Mouse (Mus musculus) lung, adult 2 months (tissue): ENCODE data around the gene Fam124a. TPM values are rescaled to one million over a fixed set of nuclear protein-coding genes. Genes with fewer than 3 reads are reported as not detected.

Source experiments
- DNase-seq: peaks from one replicate; pipeline ENCODE4 v3.0.0; 2022
- H3K4me1 ChIP-seq: fragments of 200-500 bp; 2 replicates; pipeline ENCODE4 v1.6.1; 2011; ENCODE audit warnings: low read length; ENCODE audit not compliant: control insufficient read depth, insufficient read depth
- H3K4me3 ChIP-seq: fragments of 200-500 bp; replicated peaks from 2 replicates; pipeline ENCODE3; 2011; ENCODE audit warnings: low read depth, mild to moderate bottlenecking, control low read depth, low read length; ENCODE audit errors: extremely low read depth
- CTCF ChIP-seq: fragments of 200-500 bp; IDR thresholded peaks from 2 replicates; pipeline ENCODE4 v1.5.1; 2011; ENCODE audit warnings: mild to moderate bottlenecking, low read length, control low read depth; ENCODE audit not compliant: insufficient read depth
- POLR2A ChIP-seq: fragments of 200-500 bp; IDR thresholded peaks from 2 replicates; pipeline ENCODE4 v1.6.1; 2011; ENCODE audit warnings: low read depth, mild to moderate bottlenecking, control low read depth, low read length, borderline replicate concordance; ENCODE audit errors: extremely low read depth
- WGBS: fragments of 180-500 bp; shearing (Covaris S2); methylation state at CpG from one replicate; pipeline ENCODE4 v1.1.7; 2018; 5-methylcytosine and 5-hydroxymethylcytosine counted together
- polyA plus RNA-seq: library from polyadenylated mRNA; depleted of rRNA; stranded (reverse); fragments of >200 nt; gene quantifications from 2 replicates; pipeline ENCODE4 v1.2.3, GENCODE M21; 2012

The Fam124a gene
- polyA plus RNA-seq, 1 experiment, result 14.6 TPM

GRCm38 (mm10) chr14:62570299-62570698 lies 14.8 kb downstream of the Fam124a start:
- WGBS, result 36% methylated on average over 4 of the region's 4 CpGs
- Histone ChIP-seq H3K4me1 (no peaks in the 10 kb centered on the region), H3K4me3 (no peak overlapping the region)
- TF ChIP-seq CTCF, result no peak
- DNase-seq, result no peak

DNA sequence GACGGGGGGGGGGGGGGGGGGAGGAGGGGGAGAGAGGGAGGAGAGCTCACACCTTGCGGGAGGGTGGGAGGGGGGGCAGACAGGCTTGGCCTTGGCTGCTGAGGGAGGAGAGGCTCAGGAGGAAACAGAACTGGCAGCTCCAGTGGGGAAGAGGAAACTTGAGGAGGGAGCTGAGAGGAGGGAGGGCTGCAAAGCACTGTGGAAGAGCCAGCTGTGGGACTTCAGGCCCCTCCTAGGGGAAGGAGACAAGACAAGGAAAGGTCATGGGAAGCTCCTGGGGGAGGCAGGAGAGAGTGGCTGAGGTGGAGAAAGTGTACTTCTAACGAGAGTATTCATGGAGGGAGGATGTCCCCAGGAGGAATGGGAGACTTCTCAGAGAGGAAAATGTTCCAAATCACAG lies 17.9 kb downstream of the Fam124a start:
- 3% methylated on average over 2 of the region's 3 CpGs for WGBS
- Histone ChIP-seq H3K4me3 (no peak overlapping the region), H3K4me1 (no peaks in the 10 kb centered on the region)
- TF ChIP-seq CTCF (no peak), POLR2A (no peak)
- DNase-seq, result no peak

DNA sequence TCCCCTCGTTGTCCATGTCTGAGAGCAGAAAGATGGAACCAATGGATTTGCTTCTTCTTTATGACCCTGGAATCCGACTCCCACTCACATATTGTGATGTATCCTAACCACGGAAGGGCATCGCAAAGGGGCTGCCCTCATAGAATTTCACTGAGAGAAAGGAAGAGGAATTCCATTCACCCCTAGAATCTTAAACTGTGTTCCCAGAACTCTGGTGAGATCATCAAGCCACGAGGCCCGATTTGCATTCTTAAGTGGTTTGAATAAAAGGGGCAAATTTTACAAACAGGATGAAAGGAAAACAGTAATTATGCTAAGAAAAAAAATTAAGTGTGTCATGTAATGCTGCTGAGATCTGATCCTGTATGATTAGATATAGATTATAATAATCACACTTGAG lies 19.4 kb downstream of the Fam124a start:
- TF ChIP-seq POLR2A (no peak), CTCF (no peak)
- Histone ChIP-seq H3K4me1 (no peaks in the 10 kb centered on the region), H3K4me3 (no peak overlapping the region)
- no peak for DNase-seq
- WGBS, result 78% methylated on average over 6 of the region's 6 CpGs

DNA sequence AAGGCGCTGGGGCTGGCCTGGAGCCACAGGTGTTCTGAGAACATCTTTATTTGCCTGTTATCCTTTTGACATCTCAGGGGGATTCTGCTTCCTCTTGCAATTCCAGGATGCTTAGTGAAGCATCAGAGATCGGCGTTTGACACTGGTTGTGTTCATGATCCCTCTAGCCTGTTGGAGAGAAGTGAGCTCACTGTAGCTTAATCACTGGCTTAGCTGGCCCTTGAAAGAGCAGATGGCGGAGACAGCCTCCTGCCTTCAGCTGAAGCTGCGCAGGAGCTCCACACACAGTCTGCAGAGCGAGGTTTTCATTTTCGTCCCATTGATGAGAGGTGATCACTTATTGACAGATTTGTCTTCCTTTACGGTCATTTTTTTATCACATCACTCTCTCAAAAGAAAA lies 20.3 kb downstream of the Fam124a start:
- WGBS, result 86% methylated on average over 8 of the region's 8 CpGs
- no peak for TF ChIP-seq POLR2A
- TF ChIP-seq CTCF, result no peak

DNA sequence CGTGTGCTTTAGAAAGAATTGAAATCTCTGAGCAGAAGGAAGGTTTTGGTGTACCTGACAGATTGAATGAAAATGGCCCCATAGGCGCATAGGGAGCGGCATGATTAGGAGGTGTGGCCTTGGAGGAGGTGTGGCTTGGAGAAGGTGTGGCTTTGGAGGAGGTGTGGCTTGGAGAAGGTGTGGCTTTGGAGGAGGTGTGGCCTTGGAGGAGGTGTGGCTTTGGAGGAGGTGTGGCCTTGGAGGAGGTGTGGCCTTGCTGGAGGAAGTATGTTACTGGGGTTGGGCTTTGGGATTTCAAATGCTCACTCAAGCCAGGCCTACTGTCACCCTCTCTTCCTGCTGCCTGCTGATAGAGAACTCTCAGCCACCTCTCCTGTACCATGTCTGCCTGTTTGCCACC lies 25.4 kb downstream of the Fam124a start:
- no peak overlapping the region for H3K4me3 ChIP-seq
- WGBS, result 91% methylated on average over 3 of the region's 3 CpGs
- no peak for TF ChIP-seq POLR2A
- DNase-seq, result no peak
- H3K4me1 ChIP-seq, result no peaks in the 10 kb centered on the region

More for the DNA sequence above, 20.3 kb downstream of the Fam124a start:
- no peaks in the 10 kb centered on the region for H3K4me1 ChIP-seq
- no peak for DNase-seq
- no peak overlapping the region for H3K4me3 ChIP-seq

GRCm38 (mm10) chr14:62581768-62582167 lies 26.2 kb downstream of the Fam124a start:
- Histone ChIP-seq H3K4me3 (no peak overlapping the region), H3K4me1 (no peaks in the 10 kb centered on the region)
- 83% methylated on average over 9 of the region's 9 CpGs for WGBS
- no peak for DNase-seq
- no peak for TF ChIP-seq POLR2A
- no peak for TF ChIP-seq CTCF

DNA sequence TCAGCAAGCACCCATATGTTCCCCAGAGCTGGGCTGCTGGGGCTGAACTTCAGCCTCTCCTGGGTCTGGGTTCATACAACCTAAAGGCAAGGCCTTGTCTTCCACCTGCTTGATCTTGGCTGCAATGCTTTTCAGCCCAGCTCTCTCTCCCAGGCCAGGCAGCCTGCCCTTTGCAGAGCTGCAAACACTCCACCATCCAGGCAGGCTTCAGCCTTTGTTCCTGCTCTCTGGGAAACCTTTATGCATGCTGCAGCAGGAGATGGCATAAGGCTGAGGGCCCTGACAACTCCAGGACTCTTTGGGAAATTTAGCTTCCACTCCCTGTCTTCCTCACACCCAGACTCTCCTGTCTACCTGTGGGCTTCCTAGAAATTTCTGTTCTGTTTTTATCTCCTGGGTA lies 29.1 kb downstream of the Fam124a start:
- no peak for DNase-seq
- no peak overlapping the region for H3K4me3 ChIP-seq
- no peaks in the 10 kb centered on the region for H3K4me1 ChIP-seq
- TF ChIP-seq CTCF, result no peak
- TF ChIP-seq POLR2A, result no peak

- 35% methylated on average over 3 of the region's 3 CpGs for WGBS
- no peak for TF ChIP-seq POLR2A
- no peak for TF ChIP-seq CTCF
- DNase-seq, result no peak
- no peak overlapping the region for H3K4me3 ChIP-seq
- H3K4me1 ChIP-seq, result no peaks in the 10 kb centered on the region
Observed at GRCm38 (mm10) chr14:62585338-62585737, 29.8 kb downstream of the Fam124a start.

- DNase-seq, result no peak
- Histone ChIP-seq H3K4me1 (no peaks in the 10 kb centered on the region), H3K4me3 (no peak overlapping the region)
- 73% methylated on average over 6 of the region's 6 CpGs for WGBS
- no peak for TF ChIP-seq POLR2A
- TF ChIP-seq CTCF, result no peak
Observed at GRCm38 (mm10) chr14:62600109-62600522, 44.6 kb downstream of the Fam124a start.

DNA sequence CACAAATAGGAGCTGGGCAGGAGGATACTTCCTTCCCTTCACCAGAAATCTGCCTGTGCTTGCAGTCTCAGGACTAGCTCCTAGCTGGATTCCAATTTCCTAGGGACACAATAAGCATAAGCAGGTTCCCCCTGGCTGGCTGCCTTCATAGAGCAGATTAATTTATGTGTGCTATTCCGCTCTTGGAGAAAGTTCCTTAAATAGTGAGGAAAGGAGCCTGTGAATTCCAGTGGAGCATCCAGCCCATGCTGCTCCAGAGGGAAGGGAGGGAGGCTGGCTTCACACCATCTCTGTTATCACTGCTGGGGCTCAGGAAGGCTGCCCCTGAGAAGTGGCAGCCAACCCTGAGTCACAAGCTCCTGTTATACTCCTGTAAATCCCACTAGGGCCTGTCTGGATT lies 46.7 kb downstream of the Fam124a start:
- Histone ChIP-seq H3K4me3 (no peak overlapping the region), H3K4me1 (no peaks in the 10 kb centered on the region)
- no peak for DNase-seq
- TF ChIP-seq POLR2A, result no peak
- no peak for TF ChIP-seq CTCF
- WGBS, result 71% methylated on average over 1 of the region's 1 CpGs

- no peak for DNase-seq
Observed at GRCm38 (mm10) chr14:62602869-62603268, 47.3 kb downstream of the Fam124a start.

More at GRCm38 (mm10) chr14:62602869-62603268, 47.3 kb downstream of the Fam124a start:
- Histone ChIP-seq H3K4me1 (no peaks in the 10 kb centered on the region), H3K4me3 (no peak overlapping the region)
- TF ChIP-seq CTCF (no peak), POLR2A (no peak)
- 94% methylated on average over 1 of the region's 1 CpGs for WGBS
